Mouse (Mus musculus) adrenal gland, adult 10 weeks (tissue): ENCODE data around the gene Npepl1. TPM values are rescaled to one million over a fixed set of nuclear protein-coding genes. Genes with fewer than 3 reads are reported as not detected.

Experiments used
- polyA plus RNA-seq: library from polyadenylated mRNA; stranded (reverse); fragments of 350-450 nt; fragmentation: Illumina TruSeq; extraction: RNeasy Lipid Tissue Mini Kit (QIAGEN cat#74804); gene quantifications from one replicate; pipeline ENCODE4 v1.2.3, GENCODE M21; 2014; ENCODE audit warnings: low read depth, low replicate concordance

Npepl1 gene
- 6.4 TPM for polyA plus RNA-seq

DNA sequence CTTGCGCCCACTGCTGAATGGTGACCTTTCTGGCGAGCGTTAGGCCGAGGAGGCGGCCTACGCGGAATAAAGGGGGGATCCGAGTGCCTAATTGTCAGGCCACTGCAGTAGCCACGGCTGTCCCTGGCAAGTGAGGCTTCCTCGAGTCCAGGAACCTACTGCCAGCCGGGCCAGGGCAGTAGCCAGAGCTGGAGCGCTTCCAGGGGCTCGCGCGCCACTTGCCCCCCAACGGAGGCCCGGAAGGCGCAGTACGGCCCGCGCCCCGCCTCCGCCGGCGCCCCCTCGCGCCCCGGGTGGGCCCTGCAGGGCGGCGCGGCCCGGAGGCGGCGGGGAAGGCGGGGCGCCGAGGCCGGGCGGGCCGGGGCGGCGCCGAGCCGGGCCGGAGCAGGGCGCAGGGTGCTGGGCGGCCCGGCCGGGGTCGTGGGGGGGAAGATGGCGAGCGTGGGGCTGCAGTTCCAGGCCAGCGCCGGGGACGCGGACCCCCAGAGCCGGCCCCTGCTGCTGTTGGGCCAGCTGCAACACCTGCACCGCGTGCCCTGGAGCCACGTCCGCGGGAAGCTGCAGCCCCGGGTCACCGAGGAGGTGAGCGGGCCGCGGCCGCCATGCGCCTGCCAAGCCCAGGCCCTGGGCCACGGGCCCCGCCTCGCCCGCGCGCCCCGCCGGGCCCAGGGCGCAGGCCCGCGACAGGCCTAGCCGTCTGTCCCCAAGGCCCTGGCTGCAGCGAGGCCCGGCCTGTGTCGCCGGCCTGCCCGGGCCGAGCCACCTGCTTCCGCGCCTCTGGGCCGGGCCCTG lies at the start of gene Npepl1:
Gene Npepl1, plus strand, starts transcription at position 359 of the 792 bp plus-strand sequence.

GRCm38 (mm10) chr2:174075673-174076432 lies 34.3 kb upstream of the Npepl1 start, which contains the start of gene Stx16:
Stx16 (plus strand) TSS chr2:174076308.

Other genes with a start within 250 kb of the Npepl1 start
- gene Stx16, start 34.0 kb upstream of the Npepl1 start, polyA plus RNA-seq: 65.1 TPM
- gene Gnas, start 174.0 kb downstream of the Npepl1 start, polyA plus RNA-seq: 1,705 TPM
- gene Gm20721, start 236.4 kb downstream of the Npepl1 start, polyA plus RNA-seq: not detected